In the genomic region with DNA sequence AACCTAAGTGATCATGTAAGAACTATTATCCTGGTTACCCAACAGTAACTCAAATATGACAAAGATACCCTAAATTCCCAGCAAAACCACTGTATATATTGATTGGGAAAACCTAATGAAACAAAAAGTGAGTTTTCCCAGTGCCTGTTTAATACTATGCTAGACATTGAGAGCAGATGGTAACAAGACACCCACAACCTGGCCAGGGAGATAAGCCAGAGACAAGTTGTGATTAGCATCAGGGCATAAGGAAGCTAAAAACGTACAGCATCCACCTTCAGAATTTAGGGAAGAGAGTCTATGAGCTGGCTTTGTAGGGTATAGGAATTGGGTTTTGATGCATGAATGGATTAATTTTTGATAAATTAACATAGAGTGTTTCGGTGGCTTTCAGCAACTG, we compare ENCODE assay signal across 31 mouse cellular contexts. TPM values are rescaled to one million over a fixed set of nuclear protein-coding genes. Genes with fewer than 3 reads are reported as not detected.
DNase-seq lines count a peak whose midpoint lies in the region; ATAC-seq lines count a peak whose summit lies in the region.
"Had no signal": no experiment of that assay in that cellular context is flagged by ENCODE, and none has a peak within 500 bp of the region (broad histone marks: within the 10 kb centered on the region; RNA-seq: fewer than 3 reads in every experiment).

No protein-coding gene starts in this region.

- H3K27ac ChIP-seq in liver, embryonic 11.5 days (ENCODE audit: low read depth, low read length): no peak overlapping the region
- no peak overlapping the region for H3K27ac ChIP-seq in liver, embryonic 16.5 days (ENCODE audit: low read length)
- H3K27ac ChIP-seq: forebrain, embryonic 10.5 days; forebrain, embryonic 15.5 days; heart, embryonic 10.5 days; heart, embryonic 15.5 days; hindbrain, embryonic 12.5 days; kidney, postnatal 0 days; left cerebral cortex, adult 2 months; lung, embryonic 15.5 days; macrophage; midbrain, embryonic 15.5 days had no signal

- no peaks in the 10 kb centered on the region for H3K9me3 ChIP-seq in liver, embryonic 11.5 days (ENCODE audit: control insufficient read depth, low read length)
- H3K9me3 ChIP-seq in liver, embryonic 16.5 days (replicated peaks; ENCODE audit: control insufficient read depth, low read length): no peaks in the 10 kb centered on the region
- H3K9me3 ChIP-seq: forebrain, embryonic 10.5 days; forebrain, embryonic 15.5 days; heart, embryonic 10.5 days; heart, embryonic 15.5 days; hindbrain, embryonic 12.5 days; lung, embryonic 15.5 days; midbrain, embryonic 15.5 days had no signal

- H3K27me3 ChIP-seq in liver, embryonic 11.5 days (replicated peaks; ENCODE audit: control insufficient read depth, insufficient read depth, low read length): no peaks in the 10 kb centered on the region
- no peaks in the 10 kb centered on the region for H3K27me3 ChIP-seq in liver, embryonic 16.5 days (ENCODE audit: control insufficient read depth, insufficient read depth, low read depth, low read length)
- H3K27me3 ChIP-seq: CH12.LX; forebrain, embryonic 15.5 days; heart, embryonic 15.5 days; hindbrain, embryonic 12.5 days; lung, embryonic 15.5 days; midbrain, embryonic 15.5 days had no signal

- no peaks in the 10 kb centered on the region for H3K36me3 ChIP-seq in liver, embryonic 11.5 days (ENCODE audit: control insufficient read depth, insufficient read depth, low read length)
- H3K36me3 ChIP-seq in liver, embryonic 16.5 days (ENCODE audit: control insufficient read depth, insufficient read depth): no peaks in the 10 kb centered on the region
- H3K36me3 ChIP-seq: forebrain, embryonic 15.5 days; heart, embryonic 10.5 days; heart, embryonic 15.5 days; hindbrain, embryonic 12.5 days; lung, embryonic 15.5 days; midbrain, embryonic 15.5 days had no signal

- DNase-seq in cerebellum, adult 9-10 months: peak; percentile 18
- DNase-seq in cerebellum, adult 8-10 months: no peak
- DNase-seq in liver: peak; percentile 22
- no peak for DNase-seq in liver, embryonic 11.5 days (ENCODE audit: low spot score)
- peak; percentile 23 for DNase-seq in c-Kit-positive CD71-positive TER-119-positive erythroid progenitor cells, embryonic 14.5 days (ENCODE audit: low spot score)
- DNase-seq in urinary bladder, adult 2 months (ENCODE audit: low spot score): no peak
- no peak for DNase-seq in spleen, adult 18-20 months
- DNase-seq: adrenal gland, adult 8-10 months; cerebellum, adult 11 months; cerebellum, postnatal 14 days; gastrocnemius, postnatal 25 days; heart, adult 11 months; heart, postnatal 36 days; kidney, adult 8-10 months; kidney, postnatal 4 days; left cerebral cortex, postnatal 4 days; right cerebral cortex, adult 18-20 months; thymus, postnatal 4 days had no signal

- no peak overlapping the region for H3K9ac ChIP-seq in liver, embryonic 11.5 days (ENCODE audit: low read depth, low read length)
- H3K9ac ChIP-seq in liver, embryonic 16.5 days (ENCODE audit: low read depth, low read length): no peak overlapping the region; the same call in 1 of the 2 replicates
- H3K9ac ChIP-seq: forebrain, embryonic 15.5 days; heart, embryonic 15.5 days; hindbrain, embryonic 12.5 days; lung, embryonic 15.5 days; midbrain, embryonic 15.5 days had no signal

- no peak for ATAC-seq in liver, embryonic 11.5 days (replicated peaks; ENCODE audit: low FRiP score)
- ATAC-seq in liver, embryonic 16.5 days (ENCODE audit: low read depth): no peak
- ATAC-seq: forebrain, embryonic 15.5 days; intestine, embryonic 16.5 days; midbrain, embryonic 15.5 days had no signal

- H3K4me1 ChIP-seq in liver, embryonic 11.5 days (replicated peaks; ENCODE audit: control insufficient read depth, insufficient read depth, low read length): peaks cover 14% of the 10 kb centered on the region
- H3K4me1 ChIP-seq in liver, embryonic 16.5 days (ENCODE audit: control insufficient read depth, low read depth, low read length): peaks cover 33% of the 10 kb centered on the region

- no peak overlapping the region for H3K4me3 ChIP-seq in liver, embryonic 11.5 days (ENCODE audit: low read depth, low read length)
- H3K4me3 ChIP-seq in liver, embryonic 16.5 days (ENCODE audit: low read depth, low read length): peak overlapping the region; percentile 99
- H3K4me3 ChIP-seq: forebrain, embryonic 10.5 days; heart, embryonic 10.5 days; hindbrain, embryonic 12.5 days; left cerebral cortex, adult 2 months had no signal

- H3K4me2 ChIP-seq in liver, embryonic 11.5 days: no peak overlapping the region
- peak overlapping the region; percentile 92 for H3K4me2 ChIP-seq in liver, embryonic 16.5 days (ENCODE audit: low read depth, low read length)

- 58% methylated on average over 2 of the region's 2 CpGs for WGBS in liver, embryonic 11.5 days
- 64% methylated on average over 2 of the region's 2 CpGs for WGBS in liver, embryonic 16.5 days (ENCODE audit: insufficient replicate concordance)

RNA-seq across cellular contexts. Expression of a gene that starts 2.2 kb away (rescaled TPM):
- 40.1 and 42.2 TPM in 2 replicates for polyA plus RNA-seq in liver, embryonic 11.5 days (2014; fragmentation: Nextera tagmentation; extraction: Ambion mirVana)
- polyA plus RNA-seq in liver, embryonic 16.5 days (2015; fragmentation: Nextera tagmentation; extraction: Ambion mirVana): 68.8 and 69.6 TPM in 2 replicates
- 133 and 134 TPM in 2 replicates for polyA plus RNA-seq in urinary bladder, adult 2 months (2012; rRNA removed)

RNA-seq across cellular contexts. Expression of a gene that starts 2.3 kb away (rescaled TPM):
- 0.25 and 0.29 TPM in 2 replicates for polyA plus RNA-seq in liver, embryonic 11.5 days (2014; fragmentation: Nextera tagmentation; extraction: Ambion mirVana)
- polyA plus RNA-seq in liver, embryonic 16.5 days (2015; fragmentation: Nextera tagmentation; extraction: Ambion mirVana): 0.14 and 0.34 TPM in 2 replicates
- 3.1 TPM in 2 replicates for polyA plus RNA-seq in urinary bladder, adult 2 months (2012; rRNA removed)

Comparison
In these comparisons a context has a peak if more than half of its experiments do, and no peak if none do; other contexts are left out.
1. DNase-seq: peak in cerebellum, adult 9-10 months (single experiment), liver (single experiment) and c-Kit-positive CD71-positive TER-119-positive erythroid progenitor cells, embryonic 14.5 days (single experiment); none in cerebellum, adult 8-10 months (single experiment), liver, embryonic 11.5 days (single experiment), urinary bladder, adult 2 months (single experiment) and spleen, adult 18-20 months (0 of 2).